Mouse (Mus musculus) testis, adult 2 months (tissue): ENCODE data around the gene Dock1. TPM values are rescaled to one million over a fixed set of nuclear protein-coding genes. Genes with fewer than 3 reads are reported as not detected.

Source experiments
- H3K27ac ChIP-seq: fragments of 200-500 bp; 2 replicates; pipeline ENCODE4 v1.5.1; 2012; ENCODE audit warnings: low read depth, low read length; ENCODE audit not compliant: control insufficient read depth, insufficient read depth
- H3K27me3 ChIP-seq: fragments of 200-500 bp; 2 replicates; pipeline ENCODE4 v1.6.1; 2012; ENCODE audit warnings: mild to moderate bottlenecking, low read length, moderate library complexity; ENCODE audit not compliant: control insufficient read depth, insufficient read depth
- H3K36me3 ChIP-seq: fragments of 200-500 bp; 2 replicates; pipeline ENCODE4 v1.6.1; 2012; ENCODE audit warnings: mild to moderate bottlenecking, low read length; ENCODE audit not compliant: control insufficient read depth, insufficient read depth
- H3K4me1 ChIP-seq: fragments of 200-500 bp; 2 replicates; pipeline ENCODE4 v1.6.1; 2012; ENCODE audit warnings: low read length; ENCODE audit not compliant: control insufficient read depth, insufficient read depth
- H3K4me3 ChIP-seq: fragments of 200-500 bp; 2 replicates; pipeline ENCODE4 v1.5.1; 2012; ENCODE audit warnings: low read depth, mild to moderate bottlenecking, low read length, moderate library complexity, mixed read lengths; ENCODE audit not compliant: control insufficient read depth
- CTCF ChIP-seq: fragments of 200-500 bp; IDR thresholded peaks from 2 replicates; pipeline ENCODE4 v1.5.1; 2012; ENCODE audit warnings: low read depth, mild to moderate bottlenecking, inconsistent platforms, low read length, moderate library complexity; ENCODE audit not compliant: control insufficient read depth, insufficient read depth, insufficient replicate concordance
- POLR2A ChIP-seq: fragments of 200-500 bp; IDR thresholded peaks from 2 replicates; pipeline ENCODE4 v1.6.1; 2012; ENCODE audit warnings: low read depth, mild to moderate bottlenecking, inconsistent platforms, low read length, moderate library complexity; ENCODE audit not compliant: control insufficient read depth
- polyA plus RNA-seq: library from polyadenylated mRNA; depleted of rRNA; stranded (reverse); fragments of >200 nt; gene quantifications from 2 replicates; pipeline ENCODE4 v1.2.3, GENCODE M21; 2012

Dock1 gene
- polyA plus RNA-seq, 1 experiment = 2.2 TPM

DNA sequence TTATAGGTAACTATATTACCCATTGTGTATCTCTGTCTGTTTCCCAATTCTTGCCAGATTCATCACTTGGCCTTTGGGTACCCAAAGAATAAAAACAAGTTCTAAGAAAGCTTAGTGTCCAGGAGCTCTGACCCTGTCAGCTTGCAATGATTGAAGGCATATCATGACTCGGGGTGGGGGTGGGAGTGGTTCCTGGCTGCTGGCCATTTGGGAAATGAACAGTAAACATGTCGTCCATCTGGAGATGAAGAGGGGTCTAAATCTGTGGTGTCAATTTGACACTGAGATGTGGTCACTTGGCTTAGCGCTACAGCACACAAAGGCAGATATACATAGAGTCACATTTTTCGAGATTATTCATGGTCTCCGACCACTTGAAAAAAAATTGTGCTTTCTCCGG is 213.1 kb downstream of the Dock1 start:
- TF ChIP-seq POLR2A (no peak), CTCF (no peak)
- Histone ChIP-seq H3K36me3 (no peaks in the 10 kb centered on the region), H3K27me3 (no peaks in the 10 kb centered on the region), H3K4me1 (no peaks in the 10 kb centered on the region), H3K4me3 (no peak overlapping the region), H3K27ac (no peak overlapping the region)

GRCm38 (mm10) chr7:134892449-134892871 is 222.0 kb downstream of the Dock1 start:
- H3K27me3 ChIP-seq = no peaks in the 10 kb centered on the region
- no peak overlapping the region for H3K27ac ChIP-seq
- TF ChIP-seq POLR2A (no peak), CTCF (no peak)
- H3K36me3 ChIP-seq = no peaks in the 10 kb centered on the region
- H3K4me1 ChIP-seq = no peaks in the 10 kb centered on the region
- H3K4me3 ChIP-seq = no peak overlapping the region

DNA sequence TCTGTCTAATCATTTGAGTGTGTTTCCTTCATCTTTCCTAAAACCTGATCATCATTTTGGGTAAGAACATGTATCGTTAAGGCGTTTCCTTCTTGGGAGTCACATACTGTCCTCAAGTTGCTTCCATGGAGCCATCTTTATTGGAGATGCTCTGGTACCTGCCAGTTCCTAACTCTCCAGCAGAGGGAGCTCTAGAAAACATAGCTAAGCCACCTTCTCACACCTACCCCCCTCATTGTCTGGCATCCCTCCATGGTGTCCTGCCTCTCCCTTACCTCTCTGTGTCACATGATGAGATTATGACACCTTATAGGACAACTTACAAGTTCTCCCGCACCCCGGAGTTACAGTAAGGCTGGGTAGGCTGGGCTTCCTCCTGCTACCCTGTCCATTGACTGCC is 222.5 kb downstream of the Dock1 start:
- H3K27me3 ChIP-seq = no peaks in the 10 kb centered on the region
- H3K4me3 ChIP-seq = no peak overlapping the region
- H3K27ac ChIP-seq = no peak overlapping the region
- TF ChIP-seq CTCF = no peak
- no peak for TF ChIP-seq POLR2A
- no peaks in the 10 kb centered on the region for H3K36me3 ChIP-seq
- no peaks in the 10 kb centered on the region for H3K4me1 ChIP-seq

DNA sequence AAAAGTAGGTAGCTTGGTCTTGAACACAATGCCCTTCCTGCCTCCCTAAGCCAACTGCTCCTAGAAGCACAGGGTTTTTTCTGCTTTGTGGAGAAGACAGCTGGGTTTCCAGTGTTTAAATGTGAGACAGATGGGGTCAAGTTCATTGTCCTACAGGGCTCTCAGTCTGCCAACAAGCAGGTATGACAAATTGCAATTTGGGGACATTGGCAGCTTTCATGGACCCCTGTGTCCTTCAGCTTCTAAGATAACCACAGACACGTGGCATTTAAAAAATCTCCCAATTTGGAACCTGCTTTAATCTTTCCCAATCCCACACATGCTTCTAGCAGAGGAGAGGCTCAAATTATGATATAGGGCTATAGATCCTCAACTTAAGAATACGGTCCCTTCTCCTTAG is 224.2 kb downstream of the Dock1 start:
- H3K27ac ChIP-seq = no peak overlapping the region
- H3K36me3 ChIP-seq = no peaks in the 10 kb centered on the region
- TF ChIP-seq POLR2A = no peak
- no peak for TF ChIP-seq CTCF
- H3K27me3 ChIP-seq = no peaks in the 10 kb centered on the region
- H3K4me1 ChIP-seq = no peaks in the 10 kb centered on the region
- H3K4me3 ChIP-seq = no peak overlapping the region

GRCm38 (mm10) chr7:134899462-134899861 is 229.0 kb downstream of the Dock1 start:
- Histone ChIP-seq H3K36me3 (no peaks in the 10 kb centered on the region), H3K27ac (no peak overlapping the region), H3K4me1 (no peaks in the 10 kb centered on the region), H3K27me3 (no peaks in the 10 kb centered on the region), H3K4me3 (no peak overlapping the region)
- TF ChIP-seq POLR2A (no peak), CTCF (no peak)

DNA sequence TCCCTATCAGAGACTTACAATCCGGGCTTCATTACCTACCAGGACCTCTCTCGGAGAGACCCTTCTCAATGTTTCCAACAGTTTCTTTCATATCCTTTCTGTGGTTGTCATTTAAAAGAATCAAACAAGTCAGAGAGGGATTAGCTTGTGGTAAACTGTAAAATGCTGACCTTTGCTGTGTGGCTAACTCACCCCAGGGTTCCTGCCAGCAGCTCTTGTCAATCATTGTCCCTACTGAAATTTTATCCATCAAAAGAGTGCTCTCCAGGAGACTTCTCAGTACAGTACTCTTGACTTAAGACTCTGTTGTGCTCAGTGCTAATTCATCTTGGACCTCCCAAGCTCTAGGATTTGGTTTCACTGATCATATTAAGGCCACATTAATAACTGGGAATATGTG is 231.5 kb downstream of the Dock1 start:
- no peaks in the 10 kb centered on the region for H3K4me1 ChIP-seq
- no peak overlapping the region for H3K27ac ChIP-seq
- no peak for TF ChIP-seq CTCF
- TF ChIP-seq POLR2A = no peak
- H3K4me3 ChIP-seq = no peak overlapping the region
- no peaks in the 10 kb centered on the region for H3K36me3 ChIP-seq
- H3K27me3 ChIP-seq = no peaks in the 10 kb centered on the region

DNA sequence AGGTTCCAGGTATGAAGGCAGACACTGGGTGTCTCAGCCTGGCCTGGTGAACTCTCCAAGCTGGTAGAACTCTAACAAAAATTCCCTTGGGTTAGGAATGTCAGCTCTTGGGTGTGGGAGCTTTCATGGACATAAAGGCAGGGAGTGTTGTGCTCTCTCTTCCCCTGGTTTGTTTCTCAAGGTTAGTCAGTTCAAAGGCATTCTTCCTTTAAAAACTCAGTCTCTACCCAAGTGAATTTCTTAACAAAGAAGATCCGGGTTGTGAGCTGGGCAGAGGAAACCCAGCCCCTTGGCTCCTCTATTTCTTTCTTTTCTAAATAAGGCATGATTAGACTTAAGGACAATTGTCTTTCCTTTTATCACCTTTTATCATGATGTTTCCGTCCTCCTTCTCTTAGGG is 261.4 kb downstream of the Dock1 start:
- H3K27ac ChIP-seq = no peak overlapping the region
- no peak for TF ChIP-seq CTCF
- TF ChIP-seq POLR2A = no peak

GRCm38 (mm10) chr7:134937471-134937926 is 267.0 kb downstream of the Dock1 start:
- Histone ChIP-seq H3K4me1 (peaks cover 2% of the 10 kb centered on the region; the same call in 1 of the 2 replicates), H3K4me3 (no peak overlapping the region), H3K27me3 (no peaks in the 10 kb centered on the region), H3K36me3 (no peaks in the 10 kb centered on the region), H3K27ac (no peak overlapping the region)
- TF ChIP-seq POLR2A = no peak
- no peak for TF ChIP-seq CTCF

More for the DNA sequence above, 261.4 kb downstream of the Dock1 start:
- no peaks in the 10 kb centered on the region for H3K36me3 ChIP-seq
- peaks cover 1% of the 10 kb centered on the region; the same call in 1 of the 2 replicates for H3K4me1 ChIP-seq
- H3K4me3 ChIP-seq = no peak overlapping the region
- no peaks in the 10 kb centered on the region for H3K27me3 ChIP-seq
